Mouse (Mus musculus) CH12.LX (cell line): ENCODE data around the gene Il10ra. TPM values are rescaled to one million over a fixed set of nuclear protein-coding genes. Genes with fewer than 3 reads are reported as not detected.
A peak's percentile ranks its signal among the peaks of the same experiment; 100 is the strongest.

Experiments
- DNase-seq: peaks from one replicate; pipeline ENCODE4 v3.0.0-alpha.2; 2013; ENCODE audit errors: extremely low read depth
- H3K27ac ChIP-seq: 2 replicates; pipeline ENCODE4 v1.5.1; 2012; ENCODE audit warnings: low read depth, mild to moderate bottlenecking, control low read depth, moderate library complexity; ENCODE audit not compliant: insufficient read depth
- H3K27me3 ChIP-seq: replicated peaks from 2 replicates; pipeline ENCODE3; 2012; ENCODE audit warnings: inconsistent platforms
- H3K36me3 ChIP-seq, 2 experiments: replicated peaks in 1 of 2; 2 replicates each; pipeline versions ENCODE3 to v1.6.1; 2012; ENCODE audit warnings: inconsistent platforms in 1 of 2, low read length in 1 of 2, mild to moderate bottlenecking in 1 of 2, mixed read lengths in 1 of 2, moderate library complexity in 1 of 2; ENCODE audit not compliant: control insufficient read depth in 1 of 2, insufficient read depth in 1 of 2
- H3K4me1 ChIP-seq, 2 experiments: 2 replicates each; pipeline ENCODE4 v1.6.1; 2012; ENCODE audit warnings: inconsistent platforms in 1 of 2, moderate library complexity in 1 of 2; ENCODE audit not compliant: insufficient read depth in 2 of 2, control insufficient read depth in 1 of 2
- H3K4me2 ChIP-seq: 2 replicates; pipeline ENCODE4 v1.6.1; 2012; ENCODE audit warnings: low read depth, mild to moderate bottlenecking, control low read depth; ENCODE audit not compliant: poor library complexity, insufficient read depth, severe bottlenecking
- H3K4me3 ChIP-seq, 3 experiments: fragments of 150-350 bp in 1 of 3; sonication (generic) in 1 of 3; replicated peaks in 1 of 3; 2 replicates each; pipeline versions ENCODE3 to v1.5.1; 2011 to 2012; ENCODE audit warnings: low read depth in 2 of 3, low read length in 2 of 3, mild to moderate bottlenecking in 2 of 3, moderate library complexity in 2 of 3, control low read depth in 1 of 3, improper control_type of control experiment in 1 of 3, inconsistent platforms in 1 of 3, mixed read lengths in 1 of 3; ENCODE audit not compliant: poor library complexity in 1 of 3
- H3K79me2 ChIP-seq: replicated peaks from 2 replicates; pipeline ENCODE4 v1.6.1; 2012; ENCODE audit warnings: mild to moderate bottlenecking, moderate library complexity; ENCODE audit not compliant: control insufficient read depth, poor library complexity, insufficient read depth, severe bottlenecking; ENCODE audit errors: extremely low read depth
- H3K9ac ChIP-seq: 2 replicates; pipeline ENCODE4 v1.6.1; 2012; ENCODE audit warnings: low read depth, mild to moderate bottlenecking, control low read depth, moderate library complexity; ENCODE audit not compliant: insufficient read depth
- H3K9me3 ChIP-seq: replicated peaks from 2 replicates; pipeline ENCODE3; 2012; ENCODE audit warnings: low read length, inconsistent platforms, mixed read lengths
- BHLHE40 ChIP-seq: IDR thresholded peaks from 2 replicates; pipeline ENCODE4 v1.6.1; 2011; ENCODE audit warnings: mild to moderate bottlenecking, low read depth, low read length, improper control_type of control experiment
- CHD1 ChIP-seq: IDR thresholded peaks from 2 replicates; pipeline ENCODE4 v1.6.1; 2012; ENCODE audit warnings: low read depth, low read length, improper control_type of control experiment, inconsistent platforms
- CHD2 ChIP-seq: IDR thresholded peaks from 2 replicates; pipeline ENCODE4 v1.6.1; 2011; ENCODE audit warnings: low read length, improper control_type of control experiment
- CTCF ChIP-seq, 2 experiments: IDR thresholded peaks in 1 of 2; conservative IDR thresholded peaks in 1 of 2; 2 replicates each; pipeline ENCODE4 v1.5.1; 2011 to 2012; ENCODE audit warnings: low read depth in 2 of 2, low read length in 2 of 2, improper control_type of control experiment in 1 of 2, inconsistent platforms in 1 of 2, mild to moderate bottlenecking in 1 of 2, moderate library complexity in 1 of 2
- E2F4 ChIP-seq: IDR thresholded peaks from 2 replicates; pipeline ENCODE4 v1.6.1; 2011; ENCODE audit warnings: low read depth, low read length, improper control_type of control experiment; ENCODE audit not compliant: insufficient replicate concordance
- EP300 ChIP-seq: IDR thresholded peaks from 2 replicates; pipeline ENCODE4 v1.6.1; 2011; ENCODE audit warnings: low read length, improper control_type of control experiment
- GABPA ChIP-seq: IDR thresholded peaks from 2 replicates; pipeline ENCODE4 v1.6.1; 2012; ENCODE audit warnings: low read depth, low read length, improper control_type of control experiment, inconsistent platforms; ENCODE audit not compliant: insufficient replicate concordance
- JUND ChIP-seq: conservative IDR thresholded peaks from 2 replicates; pipeline ENCODE4 v1.6.1; 2011; ENCODE audit warnings: low read depth, low read length, improper control_type of control experiment
- MAFK ChIP-seq: IDR thresholded peaks from 2 replicates; pipeline ENCODE4 v1.6.1; 2011; ENCODE audit warnings: low read length, improper control_type of control experiment; ENCODE audit not compliant: insufficient replicate concordance
- MAX ChIP-seq: IDR thresholded peaks from 2 replicates; pipeline ENCODE4 v1.6.1; 2011; ENCODE audit warnings: low read length, improper control_type of control experiment
- MEF2A ChIP-seq: IDR thresholded peaks from 2 replicates; pipeline ENCODE4 v1.6.1; 2014; ENCODE audit warnings: low read depth, mild to moderate bottlenecking, inconsistent platforms, low read length, improper control_type of control experiment, borderline replicate concordance
- MXI1 ChIP-seq: IDR thresholded peaks from 2 replicates; pipeline ENCODE4 v1.6.1; 2011; ENCODE audit warnings: mild to moderate bottlenecking, low read depth, low read length, improper control_type of control experiment
- NELFE ChIP-seq: IDR thresholded peaks from 2 replicates; pipeline ENCODE4 v1.6.1; 2011; ENCODE audit warnings: low read depth, low read length, improper control_type of control experiment
- NRF1 ChIP-seq: IDR thresholded peaks from 2 replicates; pipeline ENCODE4 v1.6.1; 2014; ENCODE audit warnings: low read depth, mild to moderate bottlenecking, inconsistent platforms, low read length, improper control_type of control experiment, moderate library complexity
- POLR2A ChIP-seq: IDR thresholded peaks from 2 replicates; pipeline ENCODE4 v1.6.1; 2011; ENCODE audit warnings: low read depth, mild to moderate bottlenecking, improper control_type of control experiment, low read length
- RAD21 ChIP-seq: IDR thresholded peaks from 2 replicates; pipeline ENCODE4 v1.6.1; 2011; ENCODE audit warnings: low read depth, mild to moderate bottlenecking, low read length, improper control_type of control experiment, moderate library complexity
- SIN3A ChIP-seq: IDR thresholded peaks from 2 replicates; pipeline ENCODE4 v1.6.1; 2012; ENCODE audit warnings: low read length, improper control_type of control experiment, inconsistent platforms
- SMC3 ChIP-seq: IDR thresholded peaks from 2 replicates; pipeline ENCODE4 v1.6.1; 2011; ENCODE audit warnings: low read depth, low read length, improper control_type of control experiment
- TBP ChIP-seq: conservative IDR thresholded peaks from 2 replicates; pipeline ENCODE4 v1.6.1; 2011; ENCODE audit warnings: low read depth, low read length, improper control_type of control experiment
- UBTF ChIP-seq: IDR thresholded peaks from 2 replicates; pipeline ENCODE4 v1.6.1; 2012; ENCODE audit warnings: low read depth, mild to moderate bottlenecking, inconsistent platforms, low read length, improper control_type of control experiment, moderate library complexity
- USF1 ChIP-seq: IDR thresholded peaks from 2 replicates; pipeline ENCODE4 v1.6.1; 2014; ENCODE audit warnings: low read depth, mild to moderate bottlenecking, inconsistent platforms, low read length, improper control_type of control experiment
- USF2 ChIP-seq: conservative IDR thresholded peaks from 2 replicates; pipeline ENCODE4 v1.6.1; 2011; ENCODE audit warnings: low read depth, low read length, improper control_type of control experiment
- ZC3H11A ChIP-seq: IDR thresholded peaks from 2 replicates; pipeline ENCODE4 v1.6.1; 2012; ENCODE audit warnings: low read depth, mild to moderate bottlenecking, inconsistent platforms, low read length, improper control_type of control experiment
- ZMIZ1 ChIP-seq: IDR thresholded peaks from 2 replicates; pipeline ENCODE4 v1.6.1; 2012; ENCODE audit warnings: low read depth, mild to moderate bottlenecking, inconsistent platforms, low read length, improper control_type of control experiment
- dilution Hi-C: fragments of 300-500 bp; cut with MboI; formaldehyde crosslinking; loops from 2 replicates; pipeline ENCODE4 v1.14.3; 2020; ENCODE audit warnings: low sequenced_read_pairs; ENCODE audit not compliant: extremely low pct_unique_long_range_greater_than_20kb, extremely low pct_ligation_motif_present
- in situ Hi-C: fragments of 300-500 bp; cut with MboI; formaldehyde crosslinking; loops from 3 replicates; pipeline ENCODE4 v1.14.3; 2019; ENCODE audit warnings: low sequenced_read_pairs, low pct_ligation_motif_present, low pct_unique_long_range_greater_than_20kb, mixed read lengths
- polyA plus RNA-seq: library from polyadenylated mRNA; unstranded; fragments of >175 nt; gene quantifications from 2 replicates; pipeline ENCODE4 v1.2.1, GENCODE M21; 2012; ENCODE audit warnings: low read depth; ENCODE audit not compliant: insufficient read length
- total RNA-seq, 2 experiments: library from RNA; depleted of rRNA; stranded (reverse); fragments of 300-350 nt in 1 of 2; fragments of >200 nt in 1 of 2; gene quantifications; 2 replicates each; pipeline ENCODE4 v1.2.3; 2012 to 2014

Il10ra gene
- total and polyA plus RNA-seq, 3 experiments, result 3.1 to 5.1 (median 3.9) TPM

DNA sequence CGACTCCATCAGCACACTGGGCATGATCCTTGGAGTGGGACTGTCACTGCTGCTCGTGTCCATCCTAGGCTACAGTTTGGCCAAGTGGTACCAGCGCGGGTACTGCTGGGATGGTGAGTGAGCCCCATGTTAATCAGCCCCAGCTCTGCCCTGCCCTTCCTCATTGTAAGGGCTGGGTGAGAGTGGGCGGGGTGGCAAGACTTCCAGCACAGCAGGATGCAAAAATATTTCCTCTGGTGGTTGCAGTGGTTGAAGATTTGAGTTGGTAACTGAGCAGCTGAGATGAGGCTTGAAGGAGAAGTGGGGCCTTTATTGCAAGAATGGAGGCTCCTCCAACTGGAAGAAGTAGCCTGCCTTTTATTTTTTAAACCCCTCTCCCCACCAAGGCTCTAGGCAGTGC lies 27.6 kb downstream of the Il10ra start (continued):
- TF ChIP-seq CHD1, result no peak
- TF ChIP-seq UBTF, result no peak
- no peak for TF ChIP-seq SMC3
- TF ChIP-seq USF2, result no peak
- TF ChIP-seq CHD2, result no peak
- TF ChIP-seq EP300, result peak; percentile 71
- TF ChIP-seq MAX, result no peak
- TF ChIP-seq GABPA, result no peak

DNA sequence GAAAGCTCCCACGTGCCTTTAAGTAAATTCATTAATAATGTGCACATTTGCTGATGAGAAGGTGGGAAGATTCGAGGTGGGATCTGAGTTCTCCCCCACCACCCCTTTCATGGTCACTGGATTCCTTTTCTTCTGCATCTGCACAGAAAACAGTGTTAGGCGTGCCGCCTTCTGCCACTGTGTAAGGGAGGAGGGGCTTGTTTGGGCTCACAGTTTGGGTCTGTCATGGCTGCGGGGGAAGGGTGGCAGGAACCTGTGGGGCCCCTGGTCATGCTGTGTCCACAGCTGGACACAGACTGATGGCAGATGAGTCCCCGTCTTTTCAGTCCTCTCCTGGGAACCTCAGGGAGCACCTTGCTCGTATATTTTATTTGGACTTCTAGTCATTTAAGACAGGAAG lies 32.2 kb downstream of the Il10ra start:
- no peaks in the 10 kb centered on the region for H3K79me2 ChIP-seq
- TF ChIP-seq NELFE, result no peak
- TF ChIP-seq ZC3H11A, result no peak
- no peak for TF ChIP-seq EP300
- no peak for TF ChIP-seq GABPA
- TF ChIP-seq CHD2, result no peak
- no peak for TF ChIP-seq MXI1
- no peak for TF ChIP-seq RAD21
- no peak for TF ChIP-seq JUND
- TF ChIP-seq POLR2A, result no peak
- no peak for TF ChIP-seq CTCF (conservative IDR thresholded peaks at IDR 0.05 in 1 of 2, IDR thresholded peaks at IDR 0.05 in 1 of 2; ENCODE audit: low read depth in 2 of 2, low read length in 2 of 2)
- TF ChIP-seq USF1, result no peak
- no peak for TF ChIP-seq MAFK
- TF ChIP-seq SIN3A, result no peak
- H3K4me2 ChIP-seq, result no peak overlapping the region
- H3K27ac ChIP-seq, result no peak overlapping the region
- peaks cover 9 to 42% of the 10 kb centered on the region in 2 experiments for H3K4me1 ChIP-seq
- dilution Hi-C loops, result no loop called here
- in situ Hi-C loops, result no loop called here
- H3K9ac ChIP-seq, result no peak overlapping the region
- H3K36me3 ChIP-seq, result no peaks in the 10 kb centered on the region
- no peaks in the 10 kb centered on the region for H3K9me3 ChIP-seq
- DNase-seq, result no peak
- no peak overlapping the region for H3K4me3 ChIP-seq
- no peaks in the 10 kb centered on the region for H3K27me3 ChIP-seq

DNA sequence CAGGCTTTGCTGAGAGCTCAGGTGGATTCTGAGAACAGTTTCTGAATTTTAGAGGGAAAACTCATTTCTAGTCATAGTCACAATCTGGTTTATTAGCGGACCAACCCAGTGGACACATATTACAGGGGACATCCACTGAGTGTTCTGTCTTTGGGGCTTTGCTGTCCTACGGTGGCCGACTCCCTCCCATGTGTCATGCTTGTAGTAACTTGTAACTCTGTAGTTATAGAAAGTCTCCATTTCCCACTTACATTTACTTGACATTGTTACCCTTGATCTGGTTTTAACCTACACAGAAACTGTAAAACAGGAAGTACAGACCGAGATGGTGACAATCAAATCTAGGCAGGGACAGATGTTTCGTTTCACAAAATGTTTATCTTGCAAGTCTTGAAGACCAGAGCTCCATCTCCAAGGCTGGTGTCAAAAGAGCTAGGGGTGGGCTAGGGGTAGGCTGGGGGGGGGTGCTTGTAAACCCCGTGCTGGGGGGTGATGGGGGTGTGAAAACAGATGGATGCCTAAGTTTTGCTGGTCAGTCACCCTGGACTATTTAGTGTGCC lies 33.2 kb downstream of the Il10ra start:
- dilution Hi-C loops, result no loop called here
- in situ Hi-C loops, result no loop called here
- no peak overlapping the region for H3K9ac ChIP-seq
- no peak for DNase-seq
- no peaks in the 10 kb centered on the region for H3K79me2 ChIP-seq
- no peak overlapping the region for H3K4me2 ChIP-seq
- no peak overlapping the region for H3K27ac ChIP-seq
- TF ChIP-seq E2F4 (no peak), BHLHE40 (no peak), TBP (no peak), ZMIZ1 (no peak), MEF2A (no peak), NRF1 (no peak), MXI1 (no peak), EP300 (no peak), NELFE (no peak), ZC3H11A (no peak), MAFK (no peak), GABPA (no peak)
- H3K9me3 ChIP-seq, result no peaks in the 10 kb centered on the region
- no peaks in the 10 kb centered on the region for H3K27me3 ChIP-seq
- H3K4me3 ChIP-seq, result no peak overlapping the region
- no peaks in the 10 kb centered on the region for H3K36me3 ChIP-seq
- peaks cover 6 to 32% of the 10 kb centered on the region in 2 experiments for H3K4me1 ChIP-seq
